Mouse (Mus musculus): Measurements from ENCODE around the gene Per2. TPM values are rescaled to one million over a fixed set of nuclear protein-coding genes. Genes with fewer than 3 reads are reported as not detected.
A peak's percentile ranks its signal among the peaks of the same experiment; 100 is the strongest.
"Not testable (repeated sequence)": the region's sequence is repeated elsewhere in the genome, so short reads cannot be mapped to it uniquely, and the experiment has no call there.

Gene Per2
- polyA plus RNA-seq, 1 experiment from 2014 or later, result 2.4 TPM

DNA sequence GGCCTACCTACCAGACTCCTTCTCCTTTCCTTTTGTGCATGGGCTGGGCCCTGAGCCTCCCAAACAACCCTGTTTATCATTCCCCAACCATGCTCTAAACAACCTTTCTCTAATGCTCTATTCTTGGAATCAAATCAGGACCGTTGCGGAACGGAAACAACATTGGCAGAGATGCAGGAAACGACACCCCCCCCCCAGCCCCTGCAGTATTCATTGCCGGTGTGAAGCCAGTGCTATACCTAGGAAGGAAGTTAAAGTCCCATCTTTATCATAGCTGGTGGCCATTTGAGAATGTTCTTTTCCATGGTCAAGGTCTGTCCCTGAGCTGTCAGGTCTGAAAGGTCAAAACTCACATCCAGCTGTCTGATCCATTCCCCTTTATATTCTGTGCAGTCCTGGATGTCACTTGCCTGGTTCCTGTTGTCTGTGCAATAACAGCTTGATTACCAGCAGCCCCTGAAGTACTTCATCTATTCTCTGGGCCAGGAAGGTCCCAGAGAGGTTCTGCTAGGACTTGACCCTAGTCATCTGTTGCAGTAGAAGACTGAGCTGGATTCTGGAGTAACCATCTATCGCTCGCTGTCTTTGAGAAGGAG, 23.6 kb upstream of the Per2 start:
- Histone ChIP-seq H3K27ac (no peak overlapping the region), H3K4me3 (no peak overlapping the region), H3K36me3 (no peaks in the 10 kb centered on the region), H3K27me3 (ENCODE audit: low read depth, poor library complexity, severe bottlenecking) (no peaks in the 10 kb centered on the region), H3K9me3 (replicated peaks) (no peaks in the 10 kb centered on the region), H3K4me1 (no peaks in the 10 kb centered on the region)
- no peak for DNase-seq (ENCODE audit: low spot score)
- WGBS, result 82% methylated on average over 7 of the region's 7 CpGs

DNA sequence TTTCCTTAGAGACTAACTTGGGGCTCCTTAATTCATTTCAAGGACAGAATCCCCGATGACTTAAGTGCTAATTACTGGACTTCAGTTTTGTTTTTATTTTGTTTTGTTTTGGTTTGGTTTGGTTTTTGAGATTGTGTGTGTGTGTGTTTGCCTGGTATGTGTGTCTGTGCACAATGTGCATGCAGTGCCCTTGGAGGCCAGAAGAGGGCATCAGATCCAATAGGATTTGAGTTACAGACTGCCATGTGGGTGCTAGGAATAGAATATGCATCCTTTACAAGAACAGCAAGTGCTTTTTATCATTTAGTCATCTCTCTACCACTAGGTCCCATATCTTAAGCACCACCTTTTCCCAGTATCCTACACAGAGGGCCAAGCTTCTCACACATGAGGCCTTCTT, 19.8 kb upstream of the Per2 start:
- no peak for DNase-seq (ENCODE audit: low spot score)
- 97% methylated on average over 1 of the region's 1 CpGs for WGBS
- H3K27me3 ChIP-seq (ENCODE audit: low read depth, poor library complexity, severe bottlenecking), result no peaks in the 10 kb centered on the region
- no peaks in the 10 kb centered on the region for H3K9me3 ChIP-seq (replicated peaks)
- no peaks in the 10 kb centered on the region for H3K4me1 ChIP-seq
- no peak overlapping the region for H3K4me3 ChIP-seq
- H3K27ac ChIP-seq, result no peak overlapping the region
- H3K36me3 ChIP-seq, result no peaks in the 10 kb centered on the region

DNA sequence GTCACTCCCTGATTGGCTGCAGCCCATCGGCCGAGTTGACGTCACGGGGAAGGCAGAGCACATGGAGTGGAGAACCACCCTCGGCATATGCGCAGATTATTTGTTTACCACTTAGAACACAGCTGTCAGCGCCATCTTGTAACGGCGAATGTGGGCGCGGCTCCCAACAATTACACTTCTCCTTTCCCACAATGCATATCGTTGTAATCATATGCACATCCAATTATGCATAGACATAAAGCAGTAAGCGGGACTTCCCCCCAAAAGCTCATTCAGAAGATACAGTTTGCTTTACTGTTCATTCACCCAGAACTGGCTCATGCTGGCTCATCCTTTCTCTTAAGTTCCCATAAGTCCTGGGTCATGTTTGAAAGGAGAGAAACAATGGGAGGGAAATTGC, 19.0 kb upstream of the Per2 start:
- H3K27me3 ChIP-seq (ENCODE audit: low read depth, poor library complexity, severe bottlenecking); H3K4me1 ChIP-seq; DNase-seq (ENCODE audit: low spot score); H3K27ac ChIP-seq; H3K4me3 ChIP-seq; H3K9me3 ChIP-seq (replicated peaks); H3K36me3 ChIP-seq: not testable (repeated sequence)
- WGBS, result 97% methylated on average over 13 of the region's 13 CpGs

DNA sequence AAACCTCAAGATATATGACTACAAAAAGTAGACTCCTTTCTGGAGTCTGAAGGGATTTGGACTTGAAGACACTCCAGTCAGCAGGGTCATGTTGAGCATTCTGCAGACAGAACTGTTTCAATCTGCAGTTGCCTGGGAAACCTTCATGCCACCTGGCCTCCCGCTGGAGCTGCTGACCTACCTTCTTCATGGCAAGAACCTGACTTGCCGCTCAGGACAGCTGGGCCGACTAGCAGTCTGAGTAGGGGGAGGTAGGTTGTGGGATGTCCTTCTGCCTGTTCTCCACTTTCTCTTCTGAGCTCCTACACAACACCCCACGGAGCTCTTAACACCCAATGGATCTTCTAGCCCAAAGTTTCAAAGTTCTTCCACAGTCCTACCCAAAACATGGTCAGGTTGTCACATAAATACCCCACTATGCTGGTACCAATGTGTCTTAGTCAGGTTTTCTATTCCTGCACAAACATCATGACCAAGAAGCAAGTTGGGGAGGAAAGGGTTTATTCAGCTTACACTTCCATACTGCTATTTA, 10.8 kb upstream of the Per2 start:
- H3K27ac ChIP-seq, result no peak overlapping the region
- no peaks in the 10 kb centered on the region for H3K9me3 ChIP-seq (replicated peaks)
- DNase-seq (ENCODE audit: low spot score), result no peak
- WGBS, result 83% methylated on average over 4 of the region's 4 CpGs
- H3K4me1 ChIP-seq, result peaks cover 4% of the 10 kb centered on the region; the same call in 1 of the 2 replicates
- H3K36me3 ChIP-seq, result no peaks in the 10 kb centered on the region
- H3K27me3 ChIP-seq (ENCODE audit: low read depth, poor library complexity, severe bottlenecking), result no peaks in the 10 kb centered on the region
- H3K4me3 ChIP-seq, result no peak overlapping the region

GRCm38 (mm10) chr1:91466186-91466585, 7.1 kb upstream of the Per2 start:
- 81% methylated on average over 6 of the region's 6 CpGs for whole genome bisulfite sequencing
- no peak overlapping the region for H3K27ac ChIP-seq
- no peak overlapping the region for H3K4me3 ChIP-seq
- H3K9me3 ChIP-seq (replicated peaks), result no peaks in the 10 kb centered on the region
- DNase-seq (ENCODE audit: low spot score), result no peak
- no peaks in the 10 kb centered on the region for H3K27me3 ChIP-seq (ENCODE audit: low read depth, poor library complexity, severe bottlenecking)
- no peaks in the 10 kb centered on the region for H3K36me3 ChIP-seq
- peaks cover 9% of the 10 kb centered on the region; the same call in 1 of the 2 replicates for H3K4me1 ChIP-seq

DNA sequence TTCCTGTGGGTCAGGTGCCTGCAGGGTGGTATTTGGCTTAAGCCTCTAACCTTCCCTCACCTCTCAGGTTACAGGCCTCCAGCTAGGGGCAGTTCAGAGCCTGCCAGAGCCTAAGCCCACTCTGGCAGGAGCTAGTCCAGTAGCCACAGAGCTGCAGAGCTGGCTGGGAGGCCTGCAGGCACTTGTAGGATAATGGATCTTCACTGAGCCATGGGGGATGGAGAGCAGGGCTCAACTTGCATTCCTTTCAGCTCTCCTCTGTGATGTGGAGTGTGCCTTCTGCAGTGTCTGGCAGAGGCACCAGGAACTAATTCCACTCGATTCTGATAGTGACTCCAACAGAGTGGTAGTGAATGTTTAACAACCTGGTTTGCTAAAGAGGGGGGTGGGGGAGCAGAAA, 6.1 kb upstream of the Per2 start:
- no peak for DNase-seq (ENCODE audit: low spot score)

DNA sequence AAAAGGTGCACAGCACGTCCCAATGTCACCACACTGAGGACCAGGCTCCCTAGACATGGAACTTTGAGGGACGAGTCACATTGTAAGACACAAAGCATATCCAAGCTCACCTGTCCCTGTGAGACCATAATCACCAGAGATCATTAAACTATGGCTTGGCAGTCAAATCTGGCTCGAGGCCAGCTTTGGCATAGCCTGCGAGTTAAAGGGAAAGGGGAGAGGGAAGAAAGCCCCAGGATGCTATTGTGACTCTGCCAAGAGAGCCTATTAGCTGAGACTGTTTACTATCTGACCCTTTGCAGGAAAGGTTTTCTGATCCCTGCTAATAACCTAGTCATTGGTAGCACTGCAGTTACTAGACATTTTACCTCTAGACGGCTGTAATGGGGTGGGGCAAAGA, 5.3 kb upstream of the Per2 start:
- Histone ChIP-seq H3K4me1 (peaks cover 22% of the 10 kb centered on the region), H3K36me3 (no peaks in the 10 kb centered on the region), H3K27me3 (ENCODE audit: low read depth, poor library complexity, severe bottlenecking) (peaks cover 4% of the 10 kb centered on the region; the same call in 1 of the 2 replicates), H3K4me3 (no peak overlapping the region), H3K9me3 (replicated peaks) (no peaks in the 10 kb centered on the region), H3K27ac (no peak overlapping the region)
- no peak for DNase-seq (ENCODE audit: low spot score)
- WGBS, result 71% methylated on average over 5 of the region's 5 CpGs

More for the DNA sequence above, 6.1 kb upstream of the Per2 start:
- WGBS, result 20% methylated on average over 1 of the region's 1 CpGs
- Histone ChIP-seq H3K4me3 (no peak overlapping the region), H3K36me3 (no peaks in the 10 kb centered on the region), H3K27me3 (ENCODE audit: low read depth, poor library complexity, severe bottlenecking) (peaks cover 4% of the 10 kb centered on the region; the same call in 1 of the 2 replicates), H3K9me3 (replicated peaks) (no peaks in the 10 kb centered on the region), H3K27ac (no peak overlapping the region), H3K4me1 (peaks cover 14% of the 10 kb centered on the region)

- no peaks in the 10 kb centered on the region for H3K9me3 ChIP-seq (replicated peaks)
- 89% methylated on average over 13 of the region's 13 CpGs for WGBS
- no peaks in the 10 kb centered on the region for H3K36me3 ChIP-seq
- DNase-seq (ENCODE audit: low spot score), result no peak
- peaks cover 8% of the 10 kb centered on the region for H3K27me3 ChIP-seq (ENCODE audit: low read depth, poor library complexity, severe bottlenecking)
- H3K4me1 ChIP-seq, result peaks cover 28% of the 10 kb centered on the region
- no peak overlapping the region for H3K27ac ChIP-seq
- H3K4me3 ChIP-seq, result no peak overlapping the region
Observed at GRCm38 (mm10) chr1:91463336-91463995, 4.3 kb upstream of the Per2 start.

DNA sequence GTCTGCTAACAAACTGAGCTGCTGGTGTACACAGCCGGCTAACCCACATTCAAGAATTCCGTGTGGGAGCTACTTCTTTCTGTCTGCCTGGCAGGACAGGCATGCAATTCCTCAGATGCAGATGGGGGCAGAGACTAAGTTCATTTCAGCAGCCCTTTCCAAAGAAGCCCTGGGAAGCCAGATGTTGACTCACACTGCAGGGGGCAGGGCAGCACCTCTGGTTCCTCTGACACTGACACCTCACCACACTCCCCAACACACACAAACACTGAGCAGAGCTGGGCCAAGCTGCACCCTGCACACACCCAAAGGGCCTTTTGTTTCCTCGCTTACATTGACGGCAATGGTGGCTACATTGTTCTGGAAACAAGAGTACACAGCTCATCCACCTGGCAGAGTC, 1.4 kb upstream of the Per2 start:
- Histone ChIP-seq H3K9me3 (replicated peaks) (no peaks in the 10 kb centered on the region), H3K36me3 (no peaks in the 10 kb centered on the region), H3K4me1 (peaks cover 47% of the 10 kb centered on the region), H3K4me3 (no peak overlapping the region), H3K27me3 (ENCODE audit: low read depth, poor library complexity, severe bottlenecking) (peaks cover 23% of the 10 kb centered on the region), H3K27ac (no peak overlapping the region)
- 46% methylated on average over 4 of the region's 4 CpGs for WGBS
- DNase-seq (ENCODE audit: low spot score), result no peak

DNA sequence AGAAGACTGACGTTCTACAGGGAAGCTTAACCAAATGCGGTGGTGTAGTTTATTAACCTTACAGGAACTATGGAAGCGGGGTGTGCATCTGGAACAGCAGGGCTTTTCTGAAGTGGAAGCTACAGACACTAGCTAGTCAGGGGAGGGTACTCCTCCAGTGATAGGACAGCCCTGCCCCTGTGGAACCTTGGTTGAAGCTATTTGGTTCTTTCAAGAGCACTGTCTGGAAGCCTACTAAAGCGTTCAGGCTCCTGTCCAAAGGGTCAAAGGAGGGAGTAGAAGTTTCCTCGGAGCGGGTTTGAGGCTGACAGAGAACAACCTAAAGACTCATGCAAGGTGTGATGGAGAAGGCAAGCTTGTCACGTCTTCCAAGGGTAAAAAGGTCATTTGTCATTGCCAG, 945 bp upstream of the Per2 start:
- H3K27ac ChIP-seq, result peak overlapping the region; percentile 81
- DNase-seq (ENCODE audit: low spot score), result no peak
- no peaks in the 10 kb centered on the region for H3K9me3 ChIP-seq (replicated peaks)
- no peaks in the 10 kb centered on the region for H3K36me3 ChIP-seq
- H3K4me1 ChIP-seq, result peaks cover 49% of the 10 kb centered on the region
- H3K27me3 ChIP-seq (ENCODE audit: low read depth, poor library complexity, severe bottlenecking), result peaks cover 23% of the 10 kb centered on the region
- peak overlapping the region; percentile 69 for H3K4me3 ChIP-seq
- 47% methylated on average over 7 of the region's 7 CpGs for WGBS

DNA sequence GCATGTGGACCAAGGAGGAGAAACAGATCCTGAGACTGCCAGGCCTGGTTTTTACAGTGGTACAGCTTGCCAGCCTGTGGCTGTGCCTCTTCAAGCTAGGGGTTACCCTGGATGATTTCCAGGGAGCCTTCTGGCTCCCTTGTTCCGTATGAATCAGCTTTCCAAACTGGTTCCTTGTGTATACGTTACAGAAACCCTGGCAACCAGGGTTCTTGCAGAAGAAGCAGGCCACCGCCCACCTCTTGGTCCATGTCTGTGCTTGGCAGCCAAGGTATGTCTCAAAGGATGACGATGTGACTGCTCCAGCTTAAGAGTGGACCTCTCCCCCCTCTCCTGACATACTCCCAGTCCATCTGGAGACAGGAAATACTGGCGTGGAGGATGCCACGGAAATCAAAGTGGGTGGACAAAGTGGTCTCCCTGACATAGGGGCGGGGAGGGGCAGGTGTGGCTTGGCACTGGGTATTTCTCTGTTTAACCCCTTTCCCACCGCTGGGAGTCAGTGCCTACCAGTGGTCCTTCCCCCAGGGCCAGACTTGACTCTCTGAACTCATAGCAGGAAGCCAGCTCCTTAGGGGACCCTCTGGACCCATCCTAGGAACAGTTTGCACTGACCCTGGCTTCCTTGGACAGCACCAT, 782 bp downstream of the Per2 start:
- peak overlapping the region; percentile 69 for H3K4me3 ChIP-seq
- H3K36me3 ChIP-seq, result no peaks in the 10 kb centered on the region
- H3K27ac ChIP-seq, result 0 out of 2 replicates have a peak overlapping the region, but pooled peaks have one; percentile 81
- DNase-seq (ENCODE audit: low spot score), result no peak
- 26% methylated on average over 8 of the region's 8 CpGs for WGBS
- peaks cover 23% of the 10 kb centered on the region for H3K27me3 ChIP-seq (ENCODE audit: low read depth, poor library complexity, severe bottlenecking)
- H3K9me3 ChIP-seq (replicated peaks), result no peaks in the 10 kb centered on the region
- peaks cover 44% of the 10 kb centered on the region for H3K4me1 ChIP-seq

- H3K27ac ChIP-seq, result no peak overlapping the region
- no peak overlapping the region for H3K4me3 ChIP-seq
- H3K27me3 ChIP-seq (ENCODE audit: low read depth, poor library complexity, severe bottlenecking), result peaks cover 23% of the 10 kb centered on the region
- peaks cover 44% of the 10 kb centered on the region for H3K4me1 ChIP-seq
- no peaks in the 10 kb centered on the region for H3K9me3 ChIP-seq (replicated peaks)
- WGBS, result 68% methylated on average over 5 of the region's 5 CpGs
- no peaks in the 10 kb centered on the region for H3K36me3 ChIP-seq
- no peak for DNase-seq (ENCODE audit: low spot score)
Observed at GRCm38 (mm10) chr1:91457698-91458097, 1.4 kb downstream of the Per2 start.

DNA sequence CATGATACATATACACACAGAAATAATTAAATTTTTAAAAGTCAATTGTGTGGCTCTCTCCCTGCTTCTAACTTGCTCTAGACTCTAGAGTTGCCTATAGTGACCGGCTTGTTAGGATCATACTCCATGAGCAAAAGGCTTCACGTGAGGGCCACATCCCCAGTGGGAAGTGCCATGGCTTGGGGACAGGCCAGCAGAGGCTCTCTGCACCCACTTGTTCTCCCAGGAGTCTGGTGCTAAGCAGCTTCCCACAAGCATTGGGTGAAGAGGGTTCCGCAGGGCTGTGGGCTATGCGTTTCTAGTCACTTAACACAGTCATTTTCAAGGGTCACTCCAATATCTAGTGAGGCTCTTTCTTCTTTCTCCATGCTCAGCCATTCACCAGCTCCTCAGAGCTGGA, 2.0 kb downstream of the Per2 start:
- no peak for DNase-seq (ENCODE audit: low spot score)
- no peak overlapping the region for H3K4me3 ChIP-seq
- no peaks in the 10 kb centered on the region for H3K9me3 ChIP-seq (replicated peaks)
- peaks cover 44% of the 10 kb centered on the region for H3K4me1 ChIP-seq
- H3K27me3 ChIP-seq (ENCODE audit: low read depth, poor library complexity, severe bottlenecking), result peaks cover 23% of the 10 kb centered on the region
- WGBS, result 91% methylated on average over 4 of the region's 4 CpGs
- H3K36me3 ChIP-seq, result no peaks in the 10 kb centered on the region
- H3K27ac ChIP-seq, result no peak overlapping the region

Data from limb, embryonic 10.5 days (tissue).